In the genomic region with DNA sequence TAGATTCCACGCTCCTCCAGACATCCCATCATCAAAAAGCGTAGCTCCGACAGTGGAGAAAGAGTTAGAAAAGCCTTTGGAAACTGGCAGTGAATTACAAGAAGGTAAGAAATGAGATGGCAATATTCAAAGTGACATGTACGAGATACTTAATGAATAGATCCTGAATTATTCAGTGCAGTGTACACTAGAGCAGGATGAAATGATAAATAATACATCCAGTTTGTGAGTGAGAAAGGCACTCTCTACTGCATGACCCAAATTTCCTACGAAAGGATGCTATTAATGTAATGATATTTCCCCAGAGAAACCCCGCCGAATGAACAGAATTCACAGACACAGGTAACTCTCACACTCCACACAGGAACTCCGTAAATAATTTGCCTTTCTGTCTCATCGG, we compare ENCODE assay signal across 29 mouse cellular contexts. TPM values are rescaled to one million over a fixed set of nuclear protein-coding genes. Genes with fewer than 3 reads are reported as not detected.
DNase-seq lines count a peak whose midpoint lies in the region; ATAC-seq and TF ChIP-seq lines count a peak whose summit lies in the region.
"Had no signal": no experiment of that assay in that cellular context is flagged by ENCODE, and none has a peak within 500 bp of the region (broad histone marks: within the 10 kb centered on the region; RNA-seq: fewer than 3 reads in every experiment).

No protein-coding gene starts in this region.

- 79% methylated on average over 9 of the region's 9 CpGs for WGBS in hindbrain, embryonic 14.5 days
- WGBS in hindbrain, embryonic 11.5 days: 89% methylated on average over 9 of the region's 9 CpGs
- 69% methylated on average over 9 of the region's 9 CpGs for WGBS in midbrain, embryonic 13.5 days
- 86% methylated on average over 9 of the region's 9 CpGs for WGBS in midbrain, embryonic 11.5 days
- 45% methylated on average over 9 of the region's 9 CpGs for WGBS in midbrain, postnatal 0 days
- WGBS in lung, adult 2 months: 86% methylated on average over 9 of the region's 9 CpGs

- no peaks in the 10 kb centered on the region for H3K9me3 ChIP-seq in hindbrain, embryonic 14.5 days (ENCODE audit: control insufficient read depth, low read length)
- no peaks in the 10 kb centered on the region for H3K9me3 ChIP-seq in hindbrain, embryonic 11.5 days (ENCODE audit: control insufficient read depth, low read length)
- no peaks in the 10 kb centered on the region for H3K9me3 ChIP-seq in midbrain, embryonic 13.5 days
- no peaks in the 10 kb centered on the region for H3K9me3 ChIP-seq in midbrain, embryonic 11.5 days (ENCODE audit: control insufficient read depth, low read length)
- no peaks in the 10 kb centered on the region for H3K9me3 ChIP-seq in midbrain, postnatal 0 days (ENCODE audit: low read length)
- H3K9me3 ChIP-seq: embryonic facial prominence, embryonic 12.5 days; embryonic facial prominence, embryonic 15.5 days; heart, embryonic 12.5 days; heart, embryonic 15.5 days; hindbrain, embryonic 10.5 days; hindbrain, embryonic 15.5 days had no signal

- H3K27me3 ChIP-seq in hindbrain, embryonic 14.5 days (ENCODE audit: control insufficient read depth, insufficient read depth, low read length): no peaks in the 10 kb centered on the region
- H3K27me3 ChIP-seq in hindbrain, embryonic 11.5 days (ENCODE audit: control insufficient read depth, insufficient read depth, low read length): no peaks in the 10 kb centered on the region
- no peaks in the 10 kb centered on the region for H3K27me3 ChIP-seq in midbrain, embryonic 13.5 days
- H3K27me3 ChIP-seq in midbrain, embryonic 11.5 days (ENCODE audit: control insufficient read depth, insufficient read depth, low read length): no peaks in the 10 kb centered on the region
- no peaks in the 10 kb centered on the region for H3K27me3 ChIP-seq in midbrain, postnatal 0 days (ENCODE audit: insufficient read depth, low read length)
- H3K27me3 ChIP-seq: embryonic facial prominence, embryonic 12.5 days; embryonic facial prominence, embryonic 15.5 days; heart, embryonic 12.5 days; heart, embryonic 15.5 days; hindbrain, embryonic 15.5 days had no signal

- DNase-seq in hindbrain, embryonic 14.5 days (ENCODE audit: low spot score): no peak
- DNase-seq in hindbrain, embryonic 11.5 days (ENCODE audit: low spot score): no peak
- DNase-seq in midbrain, embryonic 11.5 days (ENCODE audit: low spot score, missing footprints): no peak
- DNase-seq in midbrain, postnatal 0 days (ENCODE audit: low spot score): peak; percentile 9
- DNase-seq in thymus, postnatal 4 days: no peak
- DNase-seq in kidney, adult 8-10 months: no peak
- DNase-seq in lung, adult 2 months: no peak
- DNase-seq: adrenal gland, adult 8-10 months; adrenal gland, postnatal 25 days; cerebellum, adult 11 months; gastrocnemius, adult 2 months; gastrocnemius, postnatal 25 days; heart, adult 18-20 months; heart, postnatal 10 days; heart, postnatal 36 days had no signal

- no peak overlapping the region for H3K9ac ChIP-seq in hindbrain, embryonic 14.5 days
- no peak overlapping the region for H3K9ac ChIP-seq in hindbrain, embryonic 11.5 days (ENCODE audit: low read depth, low read length)
- H3K9ac ChIP-seq in midbrain, embryonic 13.5 days (replicated peaks): no peak overlapping the region
- no peak overlapping the region for H3K9ac ChIP-seq in midbrain, embryonic 11.5 days (ENCODE audit: low read length)
- no peak overlapping the region for H3K9ac ChIP-seq in midbrain, postnatal 0 days (replicated peaks; ENCODE audit: low read length, poor library complexity, severe bottlenecking)
- H3K9ac ChIP-seq: embryonic facial prominence, embryonic 12.5 days; embryonic facial prominence, embryonic 15.5 days; forebrain, postnatal 0 days; heart, embryonic 12.5 days; heart, embryonic 15.5 days; hindbrain, embryonic 15.5 days had no signal

- H3K4me3 ChIP-seq in hindbrain, embryonic 14.5 days (replicated peaks; ENCODE audit: low read length): no peak overlapping the region
- H3K4me3 ChIP-seq in hindbrain, embryonic 11.5 days (ENCODE audit: low read depth, low read length): no peak overlapping the region
- no peak overlapping the region for H3K4me3 ChIP-seq in midbrain, embryonic 13.5 days (replicated peaks)
- no peak overlapping the region for H3K4me3 ChIP-seq in midbrain, embryonic 11.5 days (ENCODE audit: low read depth, low read length)
- no peak overlapping the region for H3K4me3 ChIP-seq in midbrain, postnatal 0 days (ENCODE audit: low read depth, low read length)
- no peak overlapping the region for H3K4me3 ChIP-seq in lung, adult 2 months (replicated peaks; ENCODE audit: extremely low read depth, low read depth, low read length)
- H3K4me3 ChIP-seq: embryonic facial prominence, embryonic 12.5 days; embryonic facial prominence, embryonic 15.5 days; gastrocnemius, adult 2 months; heart, embryonic 12.5 days; heart, embryonic 15.5 days; hindbrain, embryonic 10.5 days; hindbrain, embryonic 15.5 days had no signal

- H3K4me1 ChIP-seq in hindbrain, embryonic 14.5 days (replicated peaks; ENCODE audit: control insufficient read depth, insufficient read depth, low read length): no peaks in the 10 kb centered on the region
- no peaks in the 10 kb centered on the region for H3K4me1 ChIP-seq in hindbrain, embryonic 11.5 days (replicated peaks; ENCODE audit: control insufficient read depth, insufficient read depth, low read length)
- H3K4me1 ChIP-seq in midbrain, embryonic 13.5 days (replicated peaks): no peaks in the 10 kb centered on the region
- no peaks in the 10 kb centered on the region for H3K4me1 ChIP-seq in midbrain, embryonic 11.5 days (ENCODE audit: control insufficient read depth, insufficient read depth, low read length)
- H3K4me1 ChIP-seq in midbrain, postnatal 0 days (ENCODE audit: insufficient read depth, low read length): no peaks in the 10 kb centered on the region
- H3K4me1 ChIP-seq in lung, adult 2 months (ENCODE audit: control insufficient read depth, insufficient read depth, low read length): no peaks in the 10 kb centered on the region
- H3K4me1 ChIP-seq: embryonic facial prominence, embryonic 12.5 days; embryonic facial prominence, embryonic 15.5 days; heart, embryonic 12.5 days; heart, embryonic 15.5 days; hindbrain, embryonic 10.5 days; hindbrain, embryonic 15.5 days had no signal

- H3K27ac ChIP-seq in hindbrain, embryonic 14.5 days: no peak overlapping the region
- no peak overlapping the region for H3K27ac ChIP-seq in hindbrain, embryonic 11.5 days (ENCODE audit: low read depth, low read length)
- H3K27ac ChIP-seq in midbrain, embryonic 13.5 days: peak overlapping the region; percentile 25; the same call in 1 of the 2 replicates
- H3K27ac ChIP-seq in midbrain, embryonic 11.5 days (ENCODE audit: low read depth, low read length): no peak overlapping the region
- H3K27ac ChIP-seq in midbrain, postnatal 0 days (ENCODE audit: low read depth, low read length): no peak overlapping the region
- H3K27ac ChIP-seq: embryonic facial prominence, embryonic 12.5 days; embryonic facial prominence, embryonic 15.5 days; gastrocnemius, adult 2 months; heart, embryonic 15.5 days; hindbrain, embryonic 10.5 days; hindbrain, embryonic 15.5 days had no signal

- TF ChIP-seq CTCF in midbrain, postnatal 0 days (IDR thresholded peaks at IDR 0.05): no peak
- TF ChIP-seq CTCF in lung, adult 2 months (IDR thresholded peaks at IDR 0.05; ENCODE audit: insufficient read depth, low read length): no peak

- peak; percentile 48; the same call in 1 of the 2 replicates for ATAC-seq in hindbrain, embryonic 14.5 days (ENCODE audit: low FRiP score)
- ATAC-seq in hindbrain, embryonic 11.5 days (ENCODE audit: low FRiP score): no peak
- peak; percentile 80 for ATAC-seq in midbrain, embryonic 13.5 days
- ATAC-seq in midbrain, embryonic 11.5 days (ENCODE audit: low FRiP score): no peak
- peak; percentile 76; the same call in 1 of the 2 replicates for ATAC-seq in midbrain, postnatal 0 days (ENCODE audit: low FRiP score)
- ATAC-seq: activated CD4-positive, CD25-positive, alpha-beta regulatory T cell, adult 4 months; forebrain, postnatal 0 days had no signal

- no peak for TF ChIP-seq POLR2A in lung, adult 2 months (IDR thresholded peaks at IDR 0.05; ENCODE audit: borderline replicate concordance, extremely low read depth, low read depth, low read length)

- no peak overlapping the region for H3K4me2 ChIP-seq in hindbrain, embryonic 14.5 days (replicated peaks)
- no peak overlapping the region for H3K4me2 ChIP-seq in hindbrain, embryonic 11.5 days (replicated peaks; ENCODE audit: low read depth, low read length)
- no peak overlapping the region for H3K4me2 ChIP-seq in midbrain, embryonic 13.5 days (replicated peaks)
- H3K4me2 ChIP-seq in midbrain, embryonic 11.5 days: no peak overlapping the region
- 0 out of 2 replicates have a peak overlapping the region, but pooled peaks have one; percentile 3 for H3K4me2 ChIP-seq in midbrain, postnatal 0 days (ENCODE audit: low read depth, low read length, poor library complexity, severe bottlenecking)
- H3K4me2 ChIP-seq: embryonic facial prominence, embryonic 12.5 days; embryonic facial prominence, embryonic 15.5 days; heart, embryonic 12.5 days; heart, embryonic 15.5 days; hindbrain, embryonic 15.5 days had no signal

- no peaks in the 10 kb centered on the region for H3K36me3 ChIP-seq in hindbrain, embryonic 14.5 days (replicated peaks; ENCODE audit: control insufficient read depth, insufficient read depth)
- no peaks in the 10 kb centered on the region for H3K36me3 ChIP-seq in hindbrain, embryonic 11.5 days (ENCODE audit: control insufficient read depth, insufficient read depth, low read length)
- H3K36me3 ChIP-seq in midbrain, embryonic 13.5 days: no peaks in the 10 kb centered on the region
- no peaks in the 10 kb centered on the region for H3K36me3 ChIP-seq in midbrain, embryonic 11.5 days (ENCODE audit: control insufficient read depth, insufficient read depth, low read length)
- no peaks in the 10 kb centered on the region for H3K36me3 ChIP-seq in midbrain, postnatal 0 days (ENCODE audit: insufficient read depth, low read length)
- H3K36me3 ChIP-seq: embryonic facial prominence, embryonic 12.5 days; embryonic facial prominence, embryonic 15.5 days; heart, embryonic 12.5 days; heart, embryonic 15.5 days; hindbrain, embryonic 10.5 days; hindbrain, embryonic 15.5 days had no signal

RNA-seq across cellular contexts. Expression of a gene that starts 13.2 kb away (rescaled TPM):
- polyA plus RNA-seq in hindbrain, embryonic 14.5 days (2014; fragmentation: Nextera tagmentation; extraction: Ambion mirVana): 0.51 TPM in 1 of 2 replicates, not detected in the other
- polyA plus RNA-seq in hindbrain, embryonic 11.5 days (2014; fragmentation: Nextera tagmentation; extraction: Ambion mirVana): not detected in 2 replicates
- 0.13 TPM in 1 of 2 replicates, not detected in the other for polyA plus RNA-seq in midbrain, embryonic 13.5 days (2015; fragmentation: Nextera tagmentation; extraction: Ambion mirVana)
- not detected in 2 replicates for polyA plus RNA-seq in midbrain, embryonic 11.5 days (2014; fragmentation: Nextera tagmentation; extraction: Ambion mirVana)
- total RNA-seq in midbrain, postnatal 0 days (2014; rRNA removed): not detected in 2 replicates
- 0.25 and 0.27 TPM in 2 replicates for polyA plus RNA-seq in midbrain, postnatal 0 days (2015; fragmentation: Nextera tagmentation; extraction: Ambion mirVana)
- polyA plus RNA-seq in lung, adult 2 months (2012; rRNA removed): not detected in 2 replicates
- total RNA-seq: adrenal gland, adult 8-10 months; adrenal gland, postnatal 25 days; common myeloid progenitor, adult 5-6 weeks; ES-E14; forebrain, postnatal 0 days; gastrocnemius, adult 2 months; gastrocnemius, postnatal 25 days; heart, adult 18-20 months; heart, postnatal 10 days; heart, postnatal 36 days had no signal
- polyA plus RNA-seq: activated CD4-positive, CD25-positive, alpha-beta regulatory T cell, adult 4 months; embryonic facial prominence, embryonic 12.5 days; embryonic facial prominence, embryonic 15.5 days; forebrain, embryonic 11.5 days; forebrain, embryonic 14.5 days; frontal cortex, adult 2 months; heart, embryonic 12.5 days; heart, embryonic 15.5 days; hindbrain, embryonic 10.5 days; hindbrain, embryonic 15.5 days had no signal

RNA-seq across cellular contexts. Expression of a gene that starts 13.3 kb away (rescaled TPM):
- 15.4 and 17.2 TPM in 2 replicates for polyA plus RNA-seq in hindbrain, embryonic 14.5 days (2014; fragmentation: Nextera tagmentation; extraction: Ambion mirVana)
- polyA plus RNA-seq in hindbrain, embryonic 11.5 days (2014; fragmentation: Nextera tagmentation; extraction: Ambion mirVana): 10.5 and 12.2 TPM in 2 replicates
- polyA plus RNA-seq in midbrain, embryonic 13.5 days (2015; fragmentation: Nextera tagmentation; extraction: Ambion mirVana): 11.6 and 13.4 TPM in 2 replicates
- 13.7 and 15.4 TPM in 2 replicates for polyA plus RNA-seq in midbrain, embryonic 11.5 days (2014; fragmentation: Nextera tagmentation; extraction: Ambion mirVana)
- 20.9 and 27.7 TPM in 2 replicates for total RNA-seq in midbrain, postnatal 0 days (2014; rRNA removed)
- 15.4 and 18.3 TPM in 2 replicates for polyA plus RNA-seq in midbrain, postnatal 0 days (2015; fragmentation: Nextera tagmentation; extraction: Ambion mirVana)
- 7.9 and 9.4 TPM in 2 replicates for polyA plus RNA-seq in lung, adult 2 months (2012; rRNA removed)

Comparison
In these comparisons a context has a peak if more than half of its experiments do, and no peak if none do; other contexts are left out.
1. ATAC-seq: peak in hindbrain, embryonic 14.5 days (single experiment), midbrain, embryonic 13.5 days (single experiment) and midbrain, postnatal 0 days (single experiment); none in hindbrain, embryonic 11.5 days (single experiment) and midbrain, embryonic 11.5 days (single experiment).